Comparison of ENCODE assay signal across 9 mouse cellular contexts in genomic region chr13:63330236-63330860, GRCm38 (mm10).
DNase-seq lines count a peak whose midpoint lies in the region; ATAC-seq and TF ChIP-seq lines count a peak whose summit lies in the region.
"Had no signal": no experiment of that assay in that cellular context is flagged by ENCODE, and none has a peak within 500 bp of the region (broad histone marks: within the 10 kb centered on the region; RNA-seq: fewer than 3 reads in every experiment).

No protein-coding gene starts in this region.

- TF ChIP-seq CTCF in hindbrain, postnatal 0 days (IDR thresholded peaks at IDR 0.05; ENCODE audit: low read depth): no peak
- TF ChIP-seq CTCF in lung, postnatal 0 days (IDR thresholded peaks at IDR 0.05): no peak

- DNase-seq in heart, adult 11 months: peak; percentile 89
- DNase-seq in heart, adult 18-20 months: no peak
- DNase-seq in embryo, embryonic 11 days: peak; percentile 65
- DNase-seq in hindbrain, postnatal 0 days (ENCODE audit: low spot score): peak; percentile 69
- peak; percentile 42 for DNase-seq in retina, embryonic 14.5 days (ENCODE audit: low spot score)
- DNase-seq in thymus, postnatal 25 days: no peak
- DNase-seq in lung, postnatal 0 days (ENCODE audit: low spot score): no peak

- no peaks in the 10 kb centered on the region for H3K36me3 ChIP-seq in hindbrain, postnatal 0 days (ENCODE audit: insufficient read depth, low read length)
- no peaks in the 10 kb centered on the region for H3K36me3 ChIP-seq in lung, postnatal 0 days (ENCODE audit: insufficient read depth, low read length)

- no peaks in the 10 kb centered on the region for H3K27me3 ChIP-seq in hindbrain, postnatal 0 days (ENCODE audit: insufficient read depth, low read length)
- no peaks in the 10 kb centered on the region for H3K27me3 ChIP-seq in lung, postnatal 0 days (replicated peaks; ENCODE audit: insufficient read depth, low read length)

- 0 out of 2 replicates have a peak, but pooled peaks cover 3% of the 10 kb centered on the region for H3K4me1 ChIP-seq in hindbrain, postnatal 0 days (ENCODE audit: insufficient read depth, low read length)
- H3K4me1 ChIP-seq in lung, postnatal 0 days (ENCODE audit: insufficient read depth, low read depth, low read length): no peaks in the 10 kb centered on the region

- WGBS in hindbrain, postnatal 0 days: 20% methylated on average over 9 of the region's 9 CpGs
- WGBS in lung, postnatal 0 days: 50% methylated on average over 9 of the region's 9 CpGs

- H3K9ac ChIP-seq in hindbrain, postnatal 0 days (replicated peaks; ENCODE audit: low read length): no peak overlapping the region
- no peak overlapping the region for H3K9ac ChIP-seq in lung, postnatal 0 days (replicated peaks; ENCODE audit: low read depth)
- H3K9ac ChIP-seq: liver, embryonic 14.5 days had no signal

- no peak for TF ChIP-seq EP300 in lung, postnatal 0 days (IDR thresholded peaks at IDR 0.05)

- no peak overlapping the region for H3K4me3 ChIP-seq in hindbrain, postnatal 0 days (ENCODE audit: low read length)
- no peak overlapping the region for H3K4me3 ChIP-seq in lung, postnatal 0 days (ENCODE audit: low read depth, low read length)

- no peak overlapping the region; the same call in 1 of the 2 replicates for H3K27ac ChIP-seq in hindbrain, postnatal 0 days
- no peak overlapping the region for H3K27ac ChIP-seq in lung, postnatal 0 days (ENCODE audit: low read length)
- H3K27ac ChIP-seq: liver, embryonic 14.5 days had no signal

- peak; percentile 44; the same call in 1 of the 2 replicates for ATAC-seq in hindbrain, postnatal 0 days
- no peak for ATAC-seq in megakaryocyte-erythroid progenitor cell, adult 5-6 weeks (replicated peaks; ENCODE audit: low FRiP score, low TSS enrichment, poor library complexity, severe bottlenecking)
- no peak for ATAC-seq in lung, postnatal 0 days

- no peak overlapping the region for H3K4me2 ChIP-seq in hindbrain, postnatal 0 days (ENCODE audit: low read depth, low read length)
- no peak overlapping the region for H3K4me2 ChIP-seq in lung, postnatal 0 days (replicated peaks; ENCODE audit: low read depth, low read length)

- no peaks in the 10 kb centered on the region for H3K9me3 ChIP-seq in hindbrain, postnatal 0 days (ENCODE audit: low read length)
- no peaks in the 10 kb centered on the region for H3K9me3 ChIP-seq in lung, postnatal 0 days (ENCODE audit: low read length)

Comparison
In these comparisons a context has a peak if more than half of its experiments do, and no peak if none do; other contexts are left out.
1. DNase-seq: peak in heart, adult 11 months (single experiment), embryo, embryonic 11 days (single experiment), hindbrain, postnatal 0 days (single experiment) and retina, embryonic 14.5 days (single experiment); none in heart, adult 18-20 months (0 of 2), thymus, postnatal 25 days (single experiment) and lung, postnatal 0 days (single experiment).